Mouse (Mus musculus): ENCODE results near the gene Rgmb.

DNA sequence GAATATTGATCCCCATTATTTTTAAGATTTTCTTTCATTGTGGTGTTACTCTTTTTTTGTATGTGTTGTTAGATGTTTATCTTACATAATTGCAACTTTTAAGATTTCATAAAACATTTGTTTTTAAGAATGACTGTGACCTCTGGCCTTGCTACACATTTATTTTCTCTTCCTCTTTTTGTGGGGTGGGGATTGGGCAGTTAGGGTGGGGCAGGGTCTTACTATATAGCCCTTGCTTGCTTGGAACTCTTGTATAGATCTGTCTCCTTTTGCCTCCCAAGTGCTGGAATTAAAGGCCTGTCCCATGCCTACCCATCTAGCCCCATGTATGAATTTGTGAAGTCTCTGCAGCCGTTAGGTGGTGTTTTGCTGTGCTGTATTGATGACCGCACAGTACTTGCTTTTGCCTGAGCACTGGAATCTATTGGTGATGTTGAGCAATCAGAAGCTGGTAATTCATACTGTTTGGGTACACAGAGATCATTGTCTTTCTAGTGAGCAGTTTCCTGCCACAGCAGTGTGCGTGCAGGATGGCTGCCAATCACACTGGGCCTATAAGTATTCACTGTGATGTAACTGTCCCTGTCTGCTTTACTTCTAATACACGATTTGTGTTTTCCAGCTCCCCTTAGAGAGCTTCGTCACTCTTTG lies 56.1 kb downstream of the Rgmb start:
- TF ChIP-seq CTCF (IDR thresholded peaks at IDR 0.05; ENCODE audit: low read depth) (no peak), EP300 (IDR thresholded peaks at IDR 0.05; ENCODE audit: low read depth) (no peak)

Data from liver, embryonic 14.5 days (tissue).